Mouse (Mus musculus) hindbrain, postnatal 0 days (tissue): ENCODE measurements around the gene Gpr152. TPM values are rescaled to one million over a fixed set of nuclear protein-coding genes. Genes with fewer than 3 reads are reported as not detected.
A peak's percentile ranks its signal among the peaks of the same experiment; 100 is the strongest.

Source experiments
- ATAC-seq: fragments of 200-750 bp; cut with Nextera tagmentation; 2 replicates; pipeline ENCODE4 v1.8.0; 2017; ENCODE audit warnings: mild to moderate bottlenecking, moderate TSS enrichment, moderate library complexity
- DNase-seq: peaks from one replicate; pipeline ENCODE4 v3.0.0-alpha.2; 2015; ENCODE audit warnings: low spot score
- H3K27ac ChIP-seq: fragments of 300-500 bp; sonication (generic); 2 replicates; pipeline ENCODE4 v1.5.1; 2014; ENCODE audit warnings: mild to moderate bottlenecking
- H3K27me3 ChIP-seq: fragments of 300-500 bp; sonication (generic); 2 replicates; pipeline ENCODE4 v1.6.1; 2014; ENCODE audit warnings: low read length, mixed read lengths; ENCODE audit not compliant: insufficient read depth
- H3K36me3 ChIP-seq: fragments of 300-500 bp; sonication (generic); 2 replicates; pipeline ENCODE4 v1.6.1; 2014; ENCODE audit warnings: low read length, mixed read lengths; ENCODE audit not compliant: insufficient read depth
- H3K4me1 ChIP-seq: fragments of 300-500 bp; sonication (generic); 2 replicates; pipeline ENCODE4 v1.6.1; 2014; ENCODE audit warnings: antibody characterized with exemption, low read length, mixed read lengths; ENCODE audit not compliant: insufficient read depth
- H3K4me2 ChIP-seq: fragments of 300-500 bp; sonication (generic); 2 replicates; pipeline ENCODE4 v1.6.1; 2014; ENCODE audit warnings: low read depth, mild to moderate bottlenecking, low read length, moderate library complexity, mixed read lengths
- H3K4me3 ChIP-seq: fragments of 300-500 bp; sonication (generic); 2 replicates; pipeline ENCODE4 v1.5.1; 2014; ENCODE audit warnings: low read length
- H3K9ac ChIP-seq: fragments of 300-500 bp; sonication (generic); replicated peaks from 2 replicates; pipeline ENCODE4 v1.6.1; 2014; ENCODE audit warnings: mild to moderate bottlenecking, low read length, moderate library complexity, mixed read lengths
- H3K9me3 ChIP-seq: fragments of 300-500 bp; sonication (generic); 2 replicates; pipeline ENCODE4 v1.6.1; 2016; ENCODE audit warnings: low read length, mixed read lengths
- CTCF ChIP-seq: IDR thresholded peaks from 2 replicates; pipeline ENCODE4 v1.5.1; 2016; ENCODE audit warnings: antibody characterized with exemption, control low read depth, low read depth
- WGBS: fragments of 180-500 bp; shearing (Covaris S2); extraction: QIAGEN DNeasy Blood & Tissue Kit; methylation state at CpG from one replicate; pipeline ENCODE4 v1.1.7; 2014; 5-methylcytosine and 5-hydroxymethylcytosine counted together
- polyA plus RNA-seq: library from polyadenylated mRNA; unstranded; fragments of >200 nt; fragmentation: Nextera tagmentation; extraction: Ambion mirVana; gene quantifications from 2 replicates; pipeline ENCODE4 v1.2.1, GENCODE M21; 2015
- total RNA-seq: library from RNA; depleted of rRNA; stranded (reverse); fragments of >200 nt; gene quantifications from 2 replicates; pipeline ENCODE4 v1.2.3, GENCODE M21; 2014

The Gpr152 gene
- total and polyA plus RNA-seq, 2 experiments from 2014 or later, result 0.05 to 0.37 TPM

DNA sequence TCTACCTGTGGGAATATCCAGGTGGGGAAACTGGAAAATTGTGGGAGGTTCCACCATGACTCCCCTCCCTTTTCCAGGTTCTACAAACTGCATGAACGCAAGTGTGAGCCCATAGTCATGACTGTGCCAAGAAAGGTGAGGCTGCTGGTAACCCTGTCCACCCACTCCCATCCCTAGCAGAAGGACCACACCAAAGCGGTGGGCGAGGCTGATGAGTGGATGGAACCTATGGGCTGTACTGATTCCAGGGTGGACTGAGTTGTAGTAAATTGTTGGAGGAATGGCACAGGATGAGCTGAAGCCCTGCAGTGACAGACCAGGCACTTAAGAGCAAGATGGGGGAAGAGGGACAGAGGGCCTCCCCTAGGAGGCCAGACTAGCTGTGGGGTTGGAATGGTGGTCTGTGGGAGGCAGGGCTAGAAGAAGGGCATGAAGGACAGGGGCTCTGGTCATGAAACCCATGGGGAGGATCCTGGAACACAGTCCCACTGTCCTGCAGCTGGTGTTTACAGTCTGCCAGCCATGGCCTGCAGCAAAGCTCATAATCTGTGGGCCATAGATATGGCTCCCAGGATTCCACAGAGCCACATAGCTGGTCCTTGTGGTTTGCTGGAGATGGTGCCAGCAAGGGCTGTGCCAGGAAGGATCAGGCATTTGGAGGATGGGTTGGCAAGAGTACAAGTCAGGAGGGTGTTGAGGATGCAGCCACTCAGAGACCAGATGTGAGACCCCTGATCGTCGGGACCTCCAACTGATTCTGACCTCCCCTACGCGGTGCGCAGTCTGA is 13.1 kb downstream of the Gpr152 start:
- Histone ChIP-seq H3K27me3 (no peaks in the 10 kb centered on the region), H3K4me1 (peaks cover 11% of the 10 kb centered on the region), H3K36me3 (peaks cover 14% of the 10 kb centered on the region; the same call in 1 of the 2 replicates), H3K27ac (peak overlapping the region; percentile 58; the same call in 1 of the 2 replicates), H3K9me3 (no peaks in the 10 kb centered on the region), H3K4me2 (no peak overlapping the region), H3K9ac (no peak overlapping the region), H3K4me3 (no peak overlapping the region)
- 72% methylated on average over 8 of the region's 8 CpGs for WGBS
- TF ChIP-seq CTCF, result no peak
- DNase-seq (peak; percentile 32), ATAC-seq (no peak)

DNA sequence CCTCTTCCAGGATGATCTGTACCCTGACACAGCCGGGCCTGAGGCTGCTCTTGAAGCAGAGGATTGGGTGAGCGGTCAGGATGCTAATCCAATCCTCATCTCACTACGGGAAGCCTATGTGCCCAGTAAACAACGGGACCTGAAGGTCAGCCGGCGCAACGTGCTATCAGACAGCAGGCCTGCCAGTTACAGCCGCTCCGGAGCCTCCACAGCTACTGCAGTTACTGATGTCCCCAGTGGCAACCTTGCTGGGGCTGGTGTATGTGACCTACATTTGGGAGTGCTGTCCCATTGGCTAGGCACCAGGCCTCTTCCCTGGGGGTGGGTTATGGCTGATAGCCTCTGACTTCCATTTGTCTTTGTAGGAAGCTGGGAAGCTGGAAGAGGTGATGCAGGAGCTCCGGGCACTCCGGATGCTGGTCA is 13.7 kb downstream of the Gpr152 start, which contains the start of gene Ptprcap:
Ptprcap (plus strand) TSS at position 373 of the 423 bp plus-strand sequence.
- Histone ChIP-seq H3K36me3 (peaks cover 19% of the 10 kb centered on the region; the same call in 1 of the 2 replicates), H3K27ac (peak within 1 kb of the TSS; percentile 58; the same call in 1 of the 2 replicates)
- peak; percentile 20 for DNase-seq

DNA sequence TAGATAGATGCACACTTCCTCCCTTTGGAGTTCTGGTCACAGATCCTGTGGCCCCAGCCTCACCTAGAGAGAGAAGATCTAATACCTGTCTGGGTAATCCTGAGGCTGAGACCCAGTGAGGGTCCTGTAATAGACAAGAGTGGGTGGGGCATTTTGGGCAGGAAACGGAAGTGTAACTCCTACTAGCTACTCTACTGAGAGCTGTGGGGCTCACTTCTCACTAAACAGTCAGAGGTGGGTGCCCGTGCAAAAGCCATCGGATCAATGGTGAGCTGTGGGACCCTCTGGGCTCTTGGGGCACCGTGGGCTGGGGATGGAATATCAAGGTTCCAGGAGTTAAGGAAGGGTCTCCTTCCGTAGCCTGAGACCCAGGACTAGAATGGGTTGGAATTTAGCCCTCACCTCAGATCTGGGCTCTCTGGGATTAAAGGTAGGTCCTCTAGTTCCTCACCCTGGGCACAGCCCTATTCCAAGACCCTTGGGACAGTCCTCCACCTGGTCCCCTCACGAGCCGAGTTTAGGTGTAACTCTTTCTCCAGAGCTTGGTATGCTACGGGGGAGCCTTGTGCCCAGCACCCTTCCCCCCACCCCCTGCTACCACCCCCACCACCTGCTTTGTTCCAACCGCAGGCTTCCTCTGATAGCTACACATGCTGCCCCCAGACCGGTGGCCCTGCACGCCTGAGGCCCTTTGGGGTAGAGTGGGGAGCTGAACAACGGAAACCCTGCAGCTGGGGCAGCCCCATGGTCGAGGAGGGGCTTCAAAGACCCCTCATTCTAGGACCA is 15.0 kb downstream of the Gpr152 start:
- H3K4me3 ChIP-seq, result no peak overlapping the region
- H3K27ac ChIP-seq, result no peak overlapping the region
- no peak overlapping the region for H3K9ac ChIP-seq
- 80% methylated on average over 13 of the region's 13 CpGs for WGBS
- H3K9me3 ChIP-seq, result no peaks in the 10 kb centered on the region
- no peaks in the 10 kb centered on the region for H3K27me3 ChIP-seq
- DNase-seq, result no peak
- peaks cover 33% of the 10 kb centered on the region for H3K36me3 ChIP-seq
- TF ChIP-seq CTCF, result no peak
- no peak for ATAC-seq
- 0 out of 2 replicates have a peak, but pooled peaks cover 2% of the 10 kb centered on the region for H3K4me1 ChIP-seq
- H3K4me2 ChIP-seq, result no peak overlapping the region

More for the DNA sequence above, 13.7 kb downstream of the Gpr152 start, which contains the start of gene Ptprcap:
- no peak for ATAC-seq
- H3K4me2 ChIP-seq, result no peak within 1 kb of the TSS
- WGBS, result 68% methylated on average over 11 of the region's 11 CpGs
- no peak for TF ChIP-seq CTCF
- H3K9me3 ChIP-seq, result no peaks in the 10 kb centered on the region
- no peaks in the 10 kb centered on the region for H3K27me3 ChIP-seq
- no peak within 1 kb of the TSS for H3K9ac ChIP-seq
- H3K4me1 ChIP-seq, result peaks cover 10% of the 10 kb centered on the region; the same call in 1 of the 2 replicates
- H3K4me3 ChIP-seq, result no peak within 1 kb of the TSS

DNA sequence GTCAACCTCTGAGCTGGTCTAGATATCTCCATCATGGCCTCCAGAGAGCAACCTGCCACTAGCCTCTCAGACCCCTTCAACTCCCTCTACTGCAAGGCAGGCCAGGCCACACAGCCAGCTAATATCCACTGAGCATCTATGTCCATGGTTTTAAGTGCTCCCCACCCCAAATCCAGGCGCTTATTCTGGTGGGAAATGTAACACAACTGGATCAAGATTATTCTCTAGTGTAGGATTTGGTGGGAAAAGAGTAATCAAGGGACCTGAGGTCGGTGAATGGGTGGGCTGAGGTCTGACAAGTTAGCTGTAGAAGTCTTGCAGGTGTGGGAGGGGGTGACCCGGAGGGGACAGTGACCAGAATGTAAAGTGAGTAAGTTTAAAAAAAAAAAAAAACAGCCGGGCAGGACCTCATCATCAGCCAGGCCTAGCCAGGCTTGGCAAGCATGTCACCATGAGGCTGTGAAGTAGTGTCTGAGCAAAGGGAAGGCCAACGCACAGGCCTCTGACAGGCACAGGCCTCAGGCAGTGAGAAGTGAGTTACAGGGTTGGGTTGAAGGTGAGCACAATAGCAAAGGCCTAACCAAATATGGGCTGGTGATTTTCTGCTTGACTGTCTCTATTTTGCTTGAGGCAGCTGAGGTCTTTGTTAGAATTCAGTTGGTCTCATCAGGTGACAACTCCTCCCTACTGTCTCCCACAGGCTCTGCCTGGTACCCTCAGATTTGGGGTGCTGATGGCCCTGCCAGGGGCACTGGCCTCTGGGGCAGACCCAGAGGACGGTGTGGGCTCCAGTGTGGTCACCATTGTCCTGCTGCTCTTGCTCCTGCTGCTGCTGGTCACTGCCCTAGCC is 15.9 kb downstream of the Gpr152 start:
- no peak for TF ChIP-seq CTCF
- DNase-seq, result no peak
- Histone ChIP-seq H3K9me3 (no peaks in the 10 kb centered on the region), H3K4me3 (no peak overlapping the region), H3K4me1 (no peaks in the 10 kb centered on the region), H3K9ac (no peak overlapping the region), H3K4me2 (no peak overlapping the region), H3K36me3 (peaks cover 34% of the 10 kb centered on the region), H3K27ac (no peak overlapping the region), H3K27me3 (no peaks in the 10 kb centered on the region)
- 65% methylated on average over 6 of the region's 6 CpGs for WGBS
- no peak for ATAC-seq

DNA sequence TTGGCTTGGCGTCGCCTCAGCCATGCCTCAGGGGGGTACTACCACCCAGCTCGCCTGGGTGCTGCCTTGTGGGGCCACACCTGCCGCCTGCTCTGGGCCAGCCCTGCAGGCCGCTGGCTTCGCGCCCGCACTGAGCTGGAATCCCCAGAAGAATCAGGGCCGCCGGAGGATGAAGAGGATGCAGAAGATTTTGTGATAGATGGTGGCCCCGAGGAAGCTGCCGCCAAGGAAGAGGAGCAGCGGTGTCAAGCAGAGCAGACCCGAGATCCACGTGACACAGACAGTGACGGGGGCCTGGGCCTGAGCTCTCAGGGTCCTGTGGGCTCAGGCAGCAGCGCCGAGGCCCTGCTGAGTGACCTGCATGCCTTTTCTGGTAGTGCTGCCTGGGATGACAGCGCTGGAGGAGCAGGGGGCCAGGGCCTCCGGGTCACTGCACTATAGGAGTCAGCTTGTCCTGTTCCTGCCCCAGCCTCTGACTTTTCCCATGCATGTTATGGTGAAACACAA is 16.5 kb downstream of the Gpr152 start:
- no peak for ATAC-seq
- H3K9ac ChIP-seq, result no peak overlapping the region
- WGBS, result 55% methylated on average over 20 of the region's 20 CpGs
- DNase-seq, result no peak
- no peak for TF ChIP-seq CTCF
- no peaks in the 10 kb centered on the region for H3K27me3 ChIP-seq
- H3K9me3 ChIP-seq, result no peaks in the 10 kb centered on the region
- H3K4me2 ChIP-seq, result no peak overlapping the region
- H3K4me3 ChIP-seq, result no peak overlapping the region
- H3K4me1 ChIP-seq, result no peaks in the 10 kb centered on the region
- peaks cover 35% of the 10 kb centered on the region for H3K36me3 ChIP-seq
- H3K27ac ChIP-seq, result no peak overlapping the region

DNA sequence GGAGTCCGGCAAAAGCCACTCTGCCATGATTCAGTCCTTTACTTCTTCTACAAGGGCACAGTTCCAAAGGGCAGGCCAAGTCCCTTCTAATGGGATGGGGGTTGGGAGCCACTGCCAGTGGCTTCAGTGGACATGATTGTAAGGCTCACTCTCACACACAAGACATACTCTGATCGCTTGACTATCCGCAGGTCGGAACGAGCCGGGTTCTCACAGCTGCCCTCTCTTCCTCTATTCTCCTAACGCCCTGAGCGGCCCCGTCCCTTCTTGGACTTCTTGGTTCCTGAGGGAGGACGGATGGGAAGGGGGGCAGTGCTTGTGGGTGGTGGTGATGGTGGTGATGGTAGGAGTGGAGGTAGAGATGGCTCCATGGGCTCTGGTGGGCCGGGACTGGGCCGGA is 17.2 kb downstream of the Gpr152 start:
- DNase-seq, result no peak
- H3K9ac ChIP-seq, result no peak overlapping the region
- no peak overlapping the region for H3K27ac ChIP-seq
- H3K4me2 ChIP-seq, result no peak overlapping the region
- no peak for ATAC-seq
- peaks cover 34% of the 10 kb centered on the region for H3K36me3 ChIP-seq
- H3K27me3 ChIP-seq, result no peaks in the 10 kb centered on the region
- no peaks in the 10 kb centered on the region for H3K9me3 ChIP-seq
- H3K4me3 ChIP-seq, result no peak overlapping the region
- no peaks in the 10 kb centered on the region for H3K4me1 ChIP-seq
- no peak for TF ChIP-seq CTCF
- WGBS, result 88% methylated on average over 12 of the region's 12 CpGs
